21 mouse cellular contexts compared by ENCODE assay signal in genomic region chr5:65046442-65047284, GRCm38 (mm10). TPM values are rescaled to one million over a fixed set of nuclear protein-coding genes. Genes with fewer than 3 reads are reported as not detected.
DNase-seq lines count a peak whose midpoint lies in the region; ATAC-seq and TF ChIP-seq lines count a peak whose summit lies in the region.
"Had no signal": no experiment of that assay in that cellular context is flagged by ENCODE, and none has a peak within 500 bp of the region (broad histone marks: within the 10 kb centered on the region; RNA-seq: fewer than 3 reads in every experiment).

No protein-coding gene starts in this region.

- ATAC-seq in forebrain, embryonic 16.5 days = peak; percentile 61
- ATAC-seq: activated CD4-positive, CD25-positive, alpha-beta regulatory T cell, adult 4 months; intestine, postnatal 0 days had no signal

- in situ Hi-C loops in ES-E14 (cut with MboI; ENCODE audit: low sequenced_read_pairs in 2 of 2, unreplicated experiment in 2 of 2) = no loop called here

- no peak for TF ChIP-seq CTCF in cerebellum, adult 2 months (IDR thresholded peaks at IDR 0.05; ENCODE audit: borderline replicate concordance, insufficient read depth, low read depth, low read length)
- TF ChIP-seq CTCF in layer of hippocampus, adult 2 months (conservative IDR thresholded peaks at IDR 0.05) = no peak

- H3K9ac ChIP-seq in ES-E14 (ENCODE audit: insufficient read depth, low read depth, low read length, poor library complexity, severe bottlenecking) = no peak overlapping the region
- no peak overlapping the region for H3K9ac ChIP-seq in forebrain, embryonic 16.5 days (replicated peaks; ENCODE audit: low read depth, low read length)
- H3K9ac ChIP-seq: limb, embryonic 13.5 days had no signal

- no peaks in the 10 kb centered on the region for H3K27me3 ChIP-seq in cerebellum, adult 2 months (ENCODE audit: control insufficient read depth, insufficient read depth, low read length)
- H3K27me3 ChIP-seq in forebrain, embryonic 16.5 days (replicated peaks; ENCODE audit: control insufficient read depth, insufficient read depth, low read length) = no peaks in the 10 kb centered on the region
- H3K27me3 ChIP-seq: limb, embryonic 13.5 days had no signal

- no peak for TF ChIP-seq POLR2A in cerebellum, adult 2 months (IDR thresholded peaks at IDR 0.05; ENCODE audit: borderline replicate concordance, insufficient read depth, low read length)

- DNase-seq in cerebellum, postnatal 10 days = peak; percentile 49 to 50
- DNase-seq in cerebellum, adult 2 months = no peak
- no peak for DNase-seq in layer of hippocampus, adult 2 months (ENCODE audit: low spot score in 2 of 2)
- no peak for DNase-seq in layer of hippocampus, postnatal 14 days (ENCODE audit: low spot score in 2 of 2)
- DNase-seq in ES-E14 (ENCODE audit: low read depth, low spot score) = no peak
- DNase-seq in adrenal gland, postnatal 25 days = no peak
- DNase-seq: heart, postnatal 4 days; kidney, postnatal 25 days; lung, postnatal 10 days; right cerebral cortex, postnatal 25 days; thymus, postnatal 25 days had no signal

- peak overlapping the region; percentile 25; the same call in 1 of the 2 replicates for H3K4me2 ChIP-seq in forebrain, embryonic 16.5 days (ENCODE audit: low read length)
- H3K4me2 ChIP-seq: limb, embryonic 13.5 days had no signal

- no peaks in the 10 kb centered on the region for H3K9me3 ChIP-seq in ES-E14 (ENCODE audit: control insufficient read depth, insufficient read depth, low read depth, low read length)
- H3K9me3 ChIP-seq in forebrain, embryonic 16.5 days (ENCODE audit: control insufficient read depth, low read length) = 0 out of 2 replicates have a peak, but pooled peaks cover 2% of the 10 kb centered on the region
- H3K9me3 ChIP-seq: limb, embryonic 13.5 days had no signal

- 43% methylated on average over 12 of the region's 12 CpGs for WGBS in cerebellum, adult 2 months
- 46% methylated on average over 12 of the region's 12 CpGs for WGBS in forebrain, embryonic 16.5 days

- peaks cover 13% of the 10 kb centered on the region for H3K4me1 ChIP-seq in cerebellum, adult 2 months (ENCODE audit: control insufficient read depth, insufficient read depth, low read length)
- peaks cover 0 to 4% of the 10 kb centered on the region in 2 experiments; a peak in 1 of 4 replicates for H3K4me1 ChIP-seq in ES-E14 (ENCODE audit: control insufficient read depth in 2 of 2, insufficient read depth in 2 of 2, low read length in 2 of 2, poor library complexity in 1 of 2)
- H3K4me1 ChIP-seq in forebrain, embryonic 16.5 days (replicated peaks; ENCODE audit: control insufficient read depth, insufficient read depth, low read length) = peaks cover 19% of the 10 kb centered on the region
- H3K4me1 ChIP-seq: megakaryocyte, embryonic 14.5 days had no signal

- no peak overlapping the region for H3K4me3 ChIP-seq in cerebellum, adult 2 months (replicated peaks; ENCODE audit: insufficient read depth, low read depth, low read length)
- no peak overlapping the region for H3K4me3 ChIP-seq in layer of hippocampus, adult 2 months
- no peak overlapping the region for H3K4me3 ChIP-seq in ES-E14 (ENCODE audit: insufficient read depth in 1 of 2, low read depth in 1 of 2, low read length in 2 of 2, poor library complexity in 1 of 2, severe bottlenecking in 1 of 2)
- H3K4me3 ChIP-seq in forebrain, embryonic 16.5 days (replicated peaks; ENCODE audit: low read length) = no peak overlapping the region
- H3K4me3 ChIP-seq: erythroblast, embryonic 14.5 days; limb, embryonic 13.5 days; megakaryocyte, embryonic 14.5 days had no signal

- no peak overlapping the region for H3K27ac ChIP-seq in cerebellum, adult 2 months (ENCODE audit: insufficient read depth, low read length)
- peak overlapping the region; percentile 32; the same call in 1 of the 2 replicates for H3K27ac ChIP-seq in layer of hippocampus, adult 2 months
- H3K27ac ChIP-seq in ES-E14 (ENCODE audit: insufficient read depth, low read depth, low read length, poor library complexity, severe bottlenecking) = no peak overlapping the region
- H3K27ac ChIP-seq in forebrain, embryonic 16.5 days (ENCODE audit: low read length) = peak overlapping the region; percentile 78
- H3K27ac ChIP-seq: limb, embryonic 13.5 days; stomach, postnatal 0 days had no signal

- no peaks in the 10 kb centered on the region for H3K36me3 ChIP-seq in ES-E14 (ENCODE audit: control insufficient read depth, insufficient read depth, low read length, poor library complexity, severe bottlenecking)
- no peaks in the 10 kb centered on the region for H3K36me3 ChIP-seq in forebrain, embryonic 16.5 days (ENCODE audit: control insufficient read depth, insufficient read depth)
- H3K36me3 ChIP-seq: limb, embryonic 13.5 days had no signal

TF ChIP-seq in ES-E14, 5 proteins besides CTCF, POLR2A, EP300 and RAD21:
- no peak for TF ChIP-seq HCFC1 (IDR thresholded peaks at IDR 0.05; ENCODE audit: borderline replicate concordance, insufficient read depth, low read length)
- TF ChIP-seq MAFK (IDR thresholded peaks at IDR 0.05; ENCODE audit: insufficient read depth, low read depth, low read length) = no peak
- peak; percentile 6; the same call in 1 of the 2 replicates for TF ChIP-seq ZNF384 (IDR thresholded peaks at IDR 0.05; ENCODE audit: low read depth, low read length)
- TF ChIP-seq ZC3H11A (IDR thresholded peaks at IDR 0.05; ENCODE audit: borderline replicate concordance, low read depth, low read length) = no peak
- TF ChIP-seq CHD2 (IDR thresholded peaks at IDR 0.05; ENCODE audit: low read depth, low read length) = no peak

RNA-seq across cellular contexts. Expression of gene Tmem156, which starts 45.3 kb away (rescaled TPM):
- polyA plus RNA-seq in cerebellum, adult 2 months (2012; rRNA removed) = 0.08 and 0.16 TPM in 2 replicates
- total RNA-seq in layer of hippocampus, adult 2 months (2021) = under 1 TPM; 0.39 to 0.44 TPM
- total RNA-seq in layer of hippocampus, postnatal 14 days (2021) = under 1 TPM; 0.36 to 0.48 TPM
- total RNA-seq in ES-E14 (2012; rRNA removed) = 0.40 TPM in 1 of 2 replicates, not detected in the other
- polyA plus RNA-seq in forebrain, embryonic 16.5 days (2015; fragmentation: Nextera tagmentation; extraction: Ambion mirVana) = 0.22 TPM in 1 of 2 replicates, not detected in the other
- total RNA-seq in adrenal gland, postnatal 25 days (2021) = 0.21 TPM in 1 of 2 replicates, not detected in the other
- polyA plus RNA-seq: embryonic facial prominence, embryonic 11.5 days; erythroblast, embryonic 14.5 days; heart, embryonic 14.5 days; neural tube, embryonic 14.5 days had no signal

Comparison
In these comparisons a context has a peak if more than half of its experiments do, and no peak if none do; other contexts are left out.
1. DNase-seq: peak in cerebellum, postnatal 10 days (2 of 2); none in cerebellum, adult 2 months (0 of 2), layer of hippocampus, adult 2 months (0 of 2), layer of hippocampus, postnatal 14 days (0 of 2), ES-E14 (single experiment) and adrenal gland, postnatal 25 days (single experiment).
2. H3K27ac ChIP-seq: peak in layer of hippocampus, adult 2 months (single experiment) and forebrain, embryonic 16.5 days (single experiment); none in cerebellum, adult 2 months (single experiment) and ES-E14 (single experiment).